Mouse (Mus musculus): ENCODE measurements around the gene Pak4.

The Pak4 gene

GRCm38 (mm10) chr7:28591862-28592261 is 6.1 kb downstream of the Pak4 start:
- DNase-seq (ENCODE audit: low read depth in 2 of 2, low spot score in 2 of 2), result no peak

GRCm38 (mm10) chr7:28587644-28588043 is 10.3 kb downstream of the Pak4 start:
- no peak for DNase-seq (ENCODE audit: low read depth in 2 of 2, low spot score in 2 of 2)

GRCm38 (mm10) chr7:28586663-28587411 is 11.1 kb downstream of the Pak4 start:
- no peak for DNase-seq (ENCODE audit: low read depth in 2 of 2, low spot score in 2 of 2)

- DNase-seq (ENCODE audit: low read depth in 2 of 2, low spot score in 2 of 2), result no peak
Measured at GRCm38 (mm10) chr7:28585001-28585400, 13.0 kb downstream of the Pak4 start.

- DNase-seq (ENCODE audit: low read depth in 2 of 2, low spot score in 2 of 2), result no peak
Measured at GRCm38 (mm10) chr7:28584468-28584867, 13.5 kb downstream of the Pak4 start.

GRCm38 (mm10) chr7:28583570-28584344 is 14.2 kb downstream of the Pak4 start:
- DNase-seq (ENCODE audit: low read depth in 2 of 2, low spot score in 2 of 2), result no peak

GRCm38 (mm10) chr7:28582841-28583240 is 15.1 kb downstream of the Pak4 start:
- DNase-seq (ENCODE audit: low read depth in 2 of 2, low spot score in 2 of 2), result no peak

GRCm38 (mm10) chr7:28581721-28582120 is 16.3 kb downstream of the Pak4 start:
- no peak for DNase-seq (ENCODE audit: low read depth in 2 of 2, low spot score in 2 of 2)

- no peak for DNase-seq (ENCODE audit: low read depth in 2 of 2, low spot score in 2 of 2)
Measured at GRCm38 (mm10) chr7:28579826-28580225, 18.2 kb downstream of the Pak4 start.

GRCm38 (mm10) chr7:28578543-28579053 is 19.4 kb downstream of the Pak4 start:
- no peak for DNase-seq (ENCODE audit: low read depth in 2 of 2, low spot score in 2 of 2)

GRCm38 (mm10) chr7:28577826-28578542 is 20.0 kb downstream of the Pak4 start:
- DNase-seq (ENCODE audit: low read depth in 2 of 2, low spot score in 2 of 2), result no peak

- DNase-seq (ENCODE audit: low read depth in 2 of 2, low spot score in 2 of 2), result no peak
Measured at GRCm38 (mm10) chr7:28576271-28576914, 21.6 kb downstream of the Pak4 start.

GRCm38 (mm10) chr7:28575597-28575996 is 22.4 kb downstream of the Pak4 start:
- DNase-seq (ENCODE audit: low read depth in 2 of 2, low spot score in 2 of 2), result no peak

- DNase-seq (ENCODE audit: low read depth in 2 of 2, low spot score in 2 of 2), result no peak
Measured at GRCm38 (mm10) chr7:28573236-28573635, 24.7 kb downstream of the Pak4 start.

- no peak for DNase-seq (ENCODE audit: low read depth in 2 of 2, low spot score in 2 of 2)
Measured at GRCm38 (mm10) chr7:28572689-28573088, 25.3 kb downstream of the Pak4 start.

- DNase-seq (ENCODE audit: low read depth in 2 of 2, low spot score in 2 of 2), result no peak
Measured at GRCm38 (mm10) chr7:28570982-28571682, 26.9 kb downstream of the Pak4 start.

- DNase-seq (ENCODE audit: low read depth in 2 of 2, low spot score in 2 of 2), result no peak
Measured at GRCm38 (mm10) chr7:28570291-28570981, 27.5 kb downstream of the Pak4 start.

GRCm38 (mm10) chr7:28568253-28568652 is 29.7 kb downstream of the Pak4 start:
- DNase-seq (ENCODE audit: low read depth in 2 of 2, low spot score in 2 of 2), result peak; percentile 52 to 70

GRCm38 (mm10) chr7:28567539-28567938 is 30.4 kb downstream of the Pak4 start:
- DNase-seq (ENCODE audit: low read depth in 2 of 2, low spot score in 2 of 2), result no peak

GRCm38 (mm10) chr7:28565407-28565806 is 32.6 kb downstream of the Pak4 start:
- peak; percentile 32 to 51 for DNase-seq (ENCODE audit: low read depth in 2 of 2, low spot score in 2 of 2)
